Mouse (Mus musculus): ENCODE data around the gene Arl6ip1.

Gene Arl6ip1

GRCm38 (mm10) chr7:118117539-118118210 is 11.8 kb downstream of the Arl6ip1 start:
- in situ Hi-C loops (cut with MboI, MseI), result loop anchor here (25.0 kb wide), 1 partner anchor 1780 kb away; the partner anchor contains the start of gene Rps13

- in situ Hi-C loops (cut with MboI, MseI), result loop anchor here (25.0 kb wide), 1 partner anchor 1780 kb away; the partner anchor contains the start of gene Rps13
These were observed 12.5 kb downstream of the Arl6ip1 start for GRCm38 (mm10) chr7:118116787-118117538.

- in situ Hi-C loops (cut with MboI, MseI), result loop anchor here (25.0 kb wide), 1 partner anchor 1779 kb away; the partner anchor contains the start of gene Rps13
These were observed 13.4 kb downstream of the Arl6ip1 start, which contains the start of gene Rps15a for GRCm38 (mm10) chr7:118115877-118116568. Gene Rps15a (minus strand): TSS chr7:118116188.

GRCm38 (mm10) chr7:118115533-118115876 is 14.0 kb downstream of the Arl6ip1 start:
- in situ Hi-C loops (cut with MboI, MseI), result loop anchor here (25.0 kb wide), 1 partner anchor 1778 kb away; the partner anchor contains the start of gene Rps13

- in situ Hi-C loops (cut with MboI, MseI), result loop anchor here (25.0 kb wide), 1 partner anchor 1776 kb away; the partner anchor contains the start of gene Rps13
These were observed 15.7 kb downstream of the Arl6ip1 start for GRCm38 (mm10) chr7:118113541-118114297.

GRCm38 (mm10) chr7:118111128-118111527 is 18.3 kb downstream of the Arl6ip1 start:
- in situ Hi-C loops (cut with MboI, MseI), result loop anchor here (25.0 kb wide), 1 partner anchor 1774 kb away; the partner anchor contains the start of gene Rps13

- in situ Hi-C loops (cut with MboI, MseI), result loop anchor here (25.0 kb wide), 1 partner anchor 1770 kb away; the partner anchor contains the start of gene Rps13
These were observed 21.8 kb downstream of the Arl6ip1 start for GRCm38 (mm10) chr7:118107671-118108070.

GRCm38 (mm10) chr7:118104458-118105052 is 24.9 kb downstream of the Arl6ip1 start:
- in situ Hi-C loops (cut with MboI, MseI), result loop anchor here (25.0 kb wide), 1 partner anchor 1767 kb away; the partner anchor contains the start of gene Rps13

GRCm38 (mm10) chr7:118103462-118104379 is 25.7 kb downstream of the Arl6ip1 start:
- in situ Hi-C loops (cut with MboI, MseI), result loop anchor here (25.0 kb wide), 1 partner anchor 1766 kb away; the partner anchor contains the start of gene Rps13

GRCm38 (mm10) chr7:118102678-118103461 is 26.6 kb downstream of the Arl6ip1 start:
- in situ Hi-C loops (cut with MboI, MseI), result loop anchor here (25.0 kb wide), 1 partner anchor 1766 kb away; the partner anchor contains the start of gene Rps13

- in situ Hi-C loops (cut with MboI, MseI), result loop anchor here (25.0 kb wide), 1 partner anchor 1765 kb away; the partner anchor contains the start of gene Rps13
These were observed 27.2 kb downstream of the Arl6ip1 start for GRCm38 (mm10) chr7:118102231-118102630.

GRCm38 (mm10) chr7:118097615-118098014 is 31.8 kb downstream of the Arl6ip1 start:
- in situ Hi-C loops (cut with MboI, MseI), result no loop called here

- in situ Hi-C loops (cut with MboI, MseI), result no loop called here
These were observed 49.5 kb downstream of the Arl6ip1 start for GRCm38 (mm10) chr7:118079987-118080386.

GRCm38 (mm10) chr7:118079097-118079496 is 50.4 kb downstream of the Arl6ip1 start:
- in situ Hi-C loops (cut with MboI, MseI), result no loop called here

All from regulatory T cell (primary cell).